Mouse (Mus musculus): Measurements from ENCODE around the gene Spata13. TPM values are rescaled to one million over a fixed set of nuclear protein-coding genes. Genes with fewer than 3 reads are reported as not detected.

Spata13 gene
- polyA plus RNA-seq, 1 experiment = 1.2 TPM

DNA sequence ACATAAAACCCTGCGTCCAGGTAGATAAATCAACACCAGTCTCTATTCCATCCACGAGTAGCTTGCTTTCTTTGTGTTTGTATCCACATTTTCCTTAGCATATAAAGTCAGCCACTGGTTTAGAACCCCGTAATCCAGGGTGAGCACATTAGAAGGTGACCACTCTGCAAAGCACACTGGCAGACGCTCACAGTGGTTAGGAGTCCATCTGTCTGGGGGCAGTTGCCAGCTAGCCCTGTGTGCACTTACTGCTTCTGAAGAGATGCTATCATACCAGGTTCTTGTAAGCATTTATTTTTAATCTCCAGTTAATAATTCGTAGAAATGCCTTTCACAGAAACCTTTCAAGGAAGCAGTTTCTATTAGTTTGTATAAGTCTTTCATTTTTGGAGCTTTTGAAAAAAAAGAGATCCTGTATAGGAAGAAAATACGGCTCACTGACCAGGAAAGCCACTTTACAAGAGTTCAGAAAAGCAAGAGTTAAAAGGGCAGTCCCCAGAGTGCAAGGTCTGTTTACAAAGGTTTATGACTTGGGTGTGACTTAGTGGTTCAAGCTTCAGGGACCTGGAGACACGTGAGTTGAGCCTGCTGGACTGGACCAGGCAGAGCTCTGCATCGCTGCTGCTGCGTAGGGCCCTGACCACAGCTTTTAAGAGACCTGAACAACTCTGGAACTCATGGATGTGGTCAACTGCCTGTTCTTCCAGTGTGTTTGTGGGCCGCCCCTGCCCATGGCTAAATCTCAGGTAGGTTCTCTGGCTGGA is 68.8 kb downstream of the Spata13 start:
- no peak overlapping the region for H3K4me3 ChIP-seq
- H3K79me2 ChIP-seq (ENCODE audit: control insufficient read depth, insufficient read depth) = no peaks in the 10 kb centered on the region
- TF ChIP-seq USF1 (IDR thresholded peaks at IDR 0.05; ENCODE audit: low read depth) (no peak), POLR2A (IDR thresholded peaks at IDR 0.05; ENCODE audit: insufficient read length, low read depth) (no peak), POLR2AphosphoS2 (IDR thresholded peaks at IDR 0.05; ENCODE audit: insufficient read length, low read depth) (no peak), SRF (IDR thresholded peaks at IDR 0.05; ENCODE audit: control insufficient read depth, insufficient read length, low read depth) (no peak), CEBPB (IDR thresholded peaks at IDR 0.05; ENCODE audit: insufficient read depth, poor library complexity, severe bottlenecking) (no peak), TCF12 (IDR thresholded peaks at IDR 0.05; ENCODE audit: insufficient read depth, poor library complexity, severe bottlenecking) (no peak), TCF3 (IDR thresholded peaks at IDR 0.05; ENCODE audit: insufficient read length, low read depth) (no peak), E2F4 (IDR thresholded peaks at IDR 0.05; ENCODE audit: insufficient read depth) (no peak), REST (IDR thresholded peaks at IDR 0.05; ENCODE audit: insufficient read depth, insufficient read length) (no peak), MYOG (IDR thresholded peaks at IDR 0.05; ENCODE audit: control insufficient read depth in 1 of 3, insufficient read depth in 1 of 3, insufficient read length in 2 of 3, low read depth in 2 of 3) (no peak), MYOD1 (IDR thresholded peaks at IDR 0.05; ENCODE audit: control insufficient read depth in 1 of 3, insufficient read length in 2 of 3, low read depth in 2 of 3) (no peak), MAX (IDR thresholded peaks at IDR 0.05; ENCODE audit: low read depth) (no peak)
- no peaks in the 10 kb centered on the region for H3K36me3 ChIP-seq (ENCODE audit: control insufficient read depth, insufficient read depth)
- H3K4me2 ChIP-seq (ENCODE audit: low read depth) = no peak overlapping the region
- H3ac ChIP-seq (ENCODE audit: control insufficient read depth, insufficient read length) = no peak overlapping the region
- peaks cover 19% of the 10 kb centered on the region for H3K27me3 ChIP-seq (ENCODE audit: control insufficient read depth, insufficient read depth, insufficient read length)

DNA sequence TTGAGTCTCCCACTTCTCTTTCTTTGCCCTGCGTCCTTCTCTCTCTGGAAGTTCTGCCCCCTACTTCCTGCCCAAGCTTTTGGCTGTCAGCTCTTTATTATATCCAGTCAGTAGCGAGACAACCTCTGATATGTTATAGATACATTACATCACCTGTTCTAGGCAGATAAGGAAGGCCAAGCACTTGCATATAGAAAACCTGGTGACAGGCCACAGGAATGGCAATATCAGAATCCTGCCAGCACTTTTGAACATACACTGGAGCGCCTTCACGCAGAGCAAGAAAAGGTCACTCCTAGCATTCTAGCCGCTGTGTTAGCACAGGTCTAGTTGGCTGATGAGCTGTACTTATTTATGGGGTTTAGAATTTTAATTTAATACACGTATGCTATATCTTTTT is 70.7 kb downstream of the Spata13 start:
- no peaks in the 10 kb centered on the region for H3K79me2 ChIP-seq (ENCODE audit: control insufficient read depth, insufficient read depth)
- no peaks in the 10 kb centered on the region for H3K36me3 ChIP-seq (ENCODE audit: control insufficient read depth, insufficient read depth)
- H3K4me2 ChIP-seq (ENCODE audit: low read depth) = no peak overlapping the region
- H3ac ChIP-seq (ENCODE audit: control insufficient read depth, insufficient read length) = no peak overlapping the region
- TF ChIP-seq CEBPB (IDR thresholded peaks at IDR 0.05; ENCODE audit: insufficient read depth, poor library complexity, severe bottlenecking) (no peak), E2F4 (IDR thresholded peaks at IDR 0.05; ENCODE audit: insufficient read depth) (no peak), TCF12 (IDR thresholded peaks at IDR 0.05; ENCODE audit: insufficient read depth, poor library complexity, severe bottlenecking) (no peak), REST (IDR thresholded peaks at IDR 0.05; ENCODE audit: insufficient read depth, insufficient read length) (no peak), POLR2AphosphoS2 (IDR thresholded peaks at IDR 0.05; ENCODE audit: insufficient read length, low read depth) (no peak), POLR2A (IDR thresholded peaks at IDR 0.05; ENCODE audit: insufficient read length, low read depth) (no peak)
- H3K27me3 ChIP-seq (ENCODE audit: control insufficient read depth, insufficient read depth, insufficient read length) = peaks cover 11% of the 10 kb centered on the region
- H3K4me3 ChIP-seq = no peak overlapping the region

DNA sequence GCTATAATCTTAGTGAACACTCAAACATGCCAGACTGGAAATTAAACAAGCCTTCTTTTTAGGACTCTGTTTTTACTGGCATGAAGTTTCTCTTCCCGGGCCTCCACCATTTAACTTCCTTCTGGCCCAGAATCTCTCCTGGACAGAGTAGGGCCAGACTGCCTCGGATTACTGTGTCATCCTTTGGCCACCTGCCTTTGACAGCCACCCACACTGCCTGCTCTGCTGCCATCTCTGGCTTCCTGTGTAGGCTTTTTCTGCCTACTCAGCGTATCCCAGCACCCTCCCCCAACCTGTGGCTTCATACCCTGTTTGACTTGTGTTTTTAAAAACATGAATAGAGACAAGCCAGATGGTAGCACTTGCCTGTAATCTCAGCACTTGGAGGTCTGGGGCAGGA is 71.2 kb downstream of the Spata13 start:
- TF ChIP-seq TCF3 (IDR thresholded peaks at IDR 0.05; ENCODE audit: insufficient read length, low read depth) (no peak), REST (IDR thresholded peaks at IDR 0.05; ENCODE audit: insufficient read depth, insufficient read length) (no peak), MYOD1 (IDR thresholded peaks at IDR 0.05; ENCODE audit: control insufficient read depth in 1 of 3, insufficient read length in 2 of 3, low read depth in 2 of 3) (no peak), POLR2A (IDR thresholded peaks at IDR 0.05; ENCODE audit: insufficient read length, low read depth) (no peak), USF1 (IDR thresholded peaks at IDR 0.05; ENCODE audit: low read depth) (no peak), SRF (IDR thresholded peaks at IDR 0.05; ENCODE audit: control insufficient read depth, insufficient read length, low read depth) (no peak)
- H3K27me3 ChIP-seq (ENCODE audit: control insufficient read depth, insufficient read depth, insufficient read length) = peaks cover 8% of the 10 kb centered on the region
- H3ac ChIP-seq (ENCODE audit: control insufficient read depth, insufficient read length) = no peak overlapping the region
- no peak overlapping the region for H3K4me2 ChIP-seq (ENCODE audit: low read depth)
- H3K4me3 ChIP-seq = no peak overlapping the region
- no peaks in the 10 kb centered on the region for H3K36me3 ChIP-seq (ENCODE audit: control insufficient read depth, insufficient read depth)
- no peaks in the 10 kb centered on the region for H3K79me2 ChIP-seq (ENCODE audit: control insufficient read depth, insufficient read depth)

DNA sequence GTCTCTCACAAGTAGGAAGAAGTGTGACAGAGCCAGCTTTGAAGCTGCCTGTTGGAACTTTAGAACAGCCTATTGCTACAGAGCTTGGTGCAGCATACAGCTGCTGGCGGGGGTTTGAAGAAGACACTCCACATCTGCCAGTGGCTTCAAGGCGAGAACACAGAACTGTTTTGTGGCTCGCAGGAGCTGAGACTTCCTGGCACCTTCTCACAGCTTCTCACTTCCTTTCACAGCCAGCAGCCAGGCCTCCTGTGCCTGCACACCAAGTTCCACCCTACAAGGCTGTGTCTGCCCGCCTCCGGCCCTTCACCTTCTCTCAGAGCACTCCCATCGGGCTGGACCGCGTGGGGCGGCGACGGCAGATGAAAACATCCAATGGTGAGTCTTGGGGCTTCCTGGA is 75.4 kb downstream of the Spata13 start:
- Histone ChIP-seq H3K36me3 (ENCODE audit: control insufficient read depth, insufficient read depth) (no peaks in the 10 kb centered on the region), H3K4me3 (no peak overlapping the region), H3ac (ENCODE audit: control insufficient read depth, insufficient read length) (no peak overlapping the region), H3K79me2 (ENCODE audit: control insufficient read depth, insufficient read depth) (no peaks in the 10 kb centered on the region), H3K27me3 (ENCODE audit: control insufficient read depth, insufficient read depth, insufficient read length) (no peaks in the 10 kb centered on the region), H3K4me2 (ENCODE audit: low read depth) (no peak overlapping the region)
- TF ChIP-seq POLR2A (IDR thresholded peaks at IDR 0.05; ENCODE audit: insufficient read length, low read depth) (no peak), MYOD1 (IDR thresholded peaks at IDR 0.05; ENCODE audit: control insufficient read depth in 1 of 3, insufficient read length in 2 of 3, low read depth in 2 of 3) (no peak), MYOG (IDR thresholded peaks at IDR 0.05; ENCODE audit: control insufficient read depth in 1 of 3, insufficient read depth in 1 of 3, insufficient read length in 2 of 3, low read depth in 2 of 3) (no peak), SRF (IDR thresholded peaks at IDR 0.05; ENCODE audit: control insufficient read depth, insufficient read length, low read depth) (no peak), CEBPB (IDR thresholded peaks at IDR 0.05; ENCODE audit: insufficient read depth, poor library complexity, severe bottlenecking) (no peak), E2F4 (IDR thresholded peaks at IDR 0.05; ENCODE audit: insufficient read depth) (no peak), TCF12 (IDR thresholded peaks at IDR 0.05; ENCODE audit: insufficient read depth, poor library complexity, severe bottlenecking) (no peak), TCF3 (IDR thresholded peaks at IDR 0.05; ENCODE audit: insufficient read length, low read depth) (no peak), USF1 (IDR thresholded peaks at IDR 0.05; ENCODE audit: low read depth) (no peak), POLR2AphosphoS2 (IDR thresholded peaks at IDR 0.05; ENCODE audit: insufficient read length, low read depth) (no peak), REST (IDR thresholded peaks at IDR 0.05; ENCODE audit: insufficient read depth, insufficient read length) (no peak), MAX (IDR thresholded peaks at IDR 0.05; ENCODE audit: low read depth) (no peak)

DNA sequence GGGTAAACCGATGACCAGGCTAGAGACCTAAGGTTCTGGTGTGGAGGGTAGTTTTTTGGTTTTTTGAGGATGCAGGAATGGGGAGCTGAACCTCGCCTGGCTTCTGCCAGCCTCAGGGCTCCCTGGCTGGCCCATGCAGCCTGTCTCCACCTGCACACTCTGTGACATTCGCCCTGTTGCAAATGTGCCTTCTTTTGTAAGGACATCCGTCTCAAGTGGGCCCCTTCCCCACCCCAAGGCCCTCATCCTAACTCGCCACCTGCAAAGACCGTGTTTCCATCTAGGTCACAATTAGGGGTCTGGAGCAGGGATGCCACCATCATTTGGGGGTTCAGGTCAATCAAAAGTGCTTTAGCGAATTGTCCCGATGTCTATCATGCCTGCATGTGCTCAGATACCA is 75.9 kb downstream of the Spata13 start:
- Histone ChIP-seq H3K36me3 (ENCODE audit: control insufficient read depth, insufficient read depth) (no peaks in the 10 kb centered on the region), H3K4me3 (no peak overlapping the region), H3K79me2 (ENCODE audit: control insufficient read depth, insufficient read depth) (no peaks in the 10 kb centered on the region), H3K4me2 (ENCODE audit: low read depth) (no peak overlapping the region), H3ac (ENCODE audit: control insufficient read depth, insufficient read length) (no peak overlapping the region), H3K27me3 (ENCODE audit: control insufficient read depth, insufficient read depth, insufficient read length) (no peaks in the 10 kb centered on the region)
- TF ChIP-seq REST (IDR thresholded peaks at IDR 0.05; ENCODE audit: insufficient read depth, insufficient read length) (no peak), CEBPB (IDR thresholded peaks at IDR 0.05; ENCODE audit: insufficient read depth, poor library complexity, severe bottlenecking) (no peak), POLR2AphosphoS2 (IDR thresholded peaks at IDR 0.05; ENCODE audit: insufficient read length, low read depth) (no peak)
